Mouse (Mus musculus) thymus, postnatal 10 days (tissue): Measurements from ENCODE around the gene Smarcd1.

ENCODE experiments used
- DNase-seq, 2 experiments: peaks; one replicate each; pipeline ENCODE4 v3.0.0; 2021; ENCODE audit warnings: low spot score in 2 of 2

Gene Smarcd1

GRCm38 (mm10) chr15:99701999-99702900, at the start of gene Smarcd1:
Smarcd1 (plus strand) TSS chr15:99702129.
- peak; percentile 87 to 96 for DNase-seq

GRCm38 (mm10) chr15:99653291-99653690, 48.6 kb upstream of the Smarcd1 start:
- no peak for DNase-seq

GRCm38 (mm10) chr15:99653876-99654275, 48.1 kb upstream of the Smarcd1 start:
- no peak for DNase-seq

GRCm38 (mm10) chr15:99655956-99656355, 46.0 kb upstream of the Smarcd1 start:
- DNase-seq = no peak

GRCm38 (mm10) chr15:99658437-99658836, 43.5 kb upstream of the Smarcd1 start:
- no peak for DNase-seq

GRCm38 (mm10) chr15:99661121-99661830, 40.7 kb upstream of the Smarcd1 start:
- DNase-seq = no peak

GRCm38 (mm10) chr15:99662371-99662770, 39.6 kb upstream of the Smarcd1 start:
- no peak for DNase-seq

GRCm38 (mm10) chr15:99663964-99664599, 37.8 kb upstream of the Smarcd1 start:
- no peak for DNase-seq

GRCm38 (mm10) chr15:99664600-99665451, 37.1 kb upstream of the Smarcd1 start:
- DNase-seq = no peak

- no peak for DNase-seq
These were observed 34.4 kb upstream of the Smarcd1 start for GRCm38 (mm10) chr15:99667544-99667943.

- DNase-seq = peak; percentile 48 to 73
These were observed 33.0 kb upstream of the Smarcd1 start for GRCm38 (mm10) chr15:99668881-99669280.

- no peak for DNase-seq
These were observed 32.5 kb upstream of the Smarcd1 start for GRCm38 (mm10) chr15:99669392-99669791.

GRCm38 (mm10) chr15:99670154-99670821, 31.6 kb upstream of the Smarcd1 start, which contains the start of gene Asic1:
Asic1 (plus strand) TSS chr15:99670368.
- DNase-seq = peak in 1 of 2 experiments; percentile 16

GRCm38 (mm10) chr15:99670964-99671670, 30.8 kb upstream of the Smarcd1 start:
- no peak for DNase-seq

- DNase-seq = no peak
These were observed 30.1 kb upstream of the Smarcd1 start for GRCm38 (mm10) chr15:99671783-99672182.

GRCm38 (mm10) chr15:99674866-99675265, 27.1 kb upstream of the Smarcd1 start:
- DNase-seq = no peak

- DNase-seq = no peak
These were observed 24.8 kb upstream of the Smarcd1 start for GRCm38 (mm10) chr15:99677089-99677488.

- DNase-seq = peak in 1 of 2 experiments; percentile 57
These were observed 23.7 kb upstream of the Smarcd1 start for GRCm38 (mm10) chr15:99678063-99678800.

- no peak for DNase-seq
These were observed 22.9 kb upstream of the Smarcd1 start for GRCm38 (mm10) chr15:99679008-99679407.
